Mouse (Mus musculus) left cerebral cortex, adult 2 months (tissue): ENCODE results near the gene Jmjd1c. TPM values are rescaled to one million over a fixed set of nuclear protein-coding genes. Genes with fewer than 3 reads are reported as not detected.

Source experiments
- DNase-seq, 2 experiments: peaks; one replicate each; pipeline ENCODE4 v3.0.0; 2021 to 2022; ENCODE audit warnings: low spot score in 2 of 2, mixed read lengths in 1 of 2; ENCODE audit errors: extremely low spot score in 1 of 2
- H3K27ac ChIP-seq: fragments of 200-600 bp; 2 replicates; pipeline ENCODE4 v1.8.1; 2022
- H3K4me3 ChIP-seq: fragments of 200-600 bp; 2 replicates; pipeline ENCODE4 v1.8.1; 2022
- CTCF ChIP-seq: fragments of 200-600 bp; IDR thresholded peaks from 2 replicates; pipeline ENCODE4 v1.8.1; 2022; ENCODE audit warnings: antibody characterized with exemption, mild to moderate bottlenecking, moderate library complexity
- intact Hi-C: fragments of 180-260 bp; cut with DNase I; formaldehyde crosslinking; loops from one replicate; pipeline ENCODE4 v1.15.1; 2025
- total RNA-seq, 2 experiments: library from RNA; stranded (reverse); gene quantifications; 2 replicates each; pipeline ENCODE4 v1.2.3; 2021

Gene Jmjd1c
- total RNA-seq, 2 experiments from 2014 or later = 86.3 to 102 TPM

GRCm38 (mm10) chr10:67096621-67097436, 904 bp downstream of the Jmjd1c start, which contains the start of gene Reep3:
Reep3 (minus strand) TSS chr10:67096945.
- peak within 1 kb of the TSS; percentile 99 for H3K4me3 ChIP-seq
- no peak for TF ChIP-seq CTCF
- DNase-seq = peak; percentile 69 to 75
- intact Hi-C loops = loop anchor here (1.0 to 5.0 kb wide), 6 partner anchors 29 to 188 kb away; no protein-coding TSS in a partner anchor
- H3K27ac ChIP-seq = peak within 1 kb of the TSS; percentile 98

GRCm38 (mm10) chr10:67097437-67098150, 1.7 kb downstream of the Jmjd1c start:
- TF ChIP-seq CTCF = peak; percentile 27
- H3K27ac ChIP-seq = peak overlapping the region; percentile 98
- intact Hi-C loops = loop anchor here (2.0 to 5.0 kb wide), 5 partner anchors 40 to 189 kb away; no protein-coding TSS in a partner anchor
- H3K4me3 ChIP-seq = peak overlapping the region; percentile 99
- no peak for DNase-seq

- intact Hi-C loops = loop anchor here (5.0 kb wide), 4 partner anchors 41 to 176 kb away; no protein-coding TSS in a partner anchor
- no peak for DNase-seq
- Histone ChIP-seq H3K27ac (peak overlapping the region; percentile 98; the same call in 1 of the 2 replicates), H3K4me3 (peak overlapping the region; percentile 99)
- no peak for TF ChIP-seq CTCF
These were observed 2.6 kb downstream of the Jmjd1c start for GRCm38 (mm10) chr10:67098408-67099050.

GRCm38 (mm10) chr10:67099183-67099929, 3.4 kb downstream of the Jmjd1c start:
- intact Hi-C loops = loop anchor here (5.0 kb wide), 4 partner anchors 42 to 177 kb away; no protein-coding TSS in a partner anchor
- TF ChIP-seq CTCF = no peak
- DNase-seq = no peak
- H3K4me3 ChIP-seq = peak overlapping the region; percentile 99
- no peak overlapping the region for H3K27ac ChIP-seq

GRCm38 (mm10) chr10:67100011-67100661, 4.2 kb downstream of the Jmjd1c start:
- intact Hi-C loops = no loop called here
- no peak for DNase-seq
- peak overlapping the region; percentile 4; the same call in 1 of the 2 replicates for H3K4me3 ChIP-seq
- no peak overlapping the region for H3K27ac ChIP-seq
- no peak for TF ChIP-seq CTCF

- no peak for DNase-seq
- intact Hi-C loops = no loop called here
- no peak overlapping the region; the same call in 1 of the 2 replicates for H3K27ac ChIP-seq
- no peak overlapping the region for H3K4me3 ChIP-seq
- TF ChIP-seq CTCF = no peak
These were observed 4.9 kb downstream of the Jmjd1c start for GRCm38 (mm10) chr10:67100831-67101251.

- H3K27ac ChIP-seq = no peak overlapping the region
- intact Hi-C loops = no loop called here
- H3K4me3 ChIP-seq = no peak overlapping the region
- TF ChIP-seq CTCF = no peak
- DNase-seq = no peak
These were observed 8.6 kb downstream of the Jmjd1c start for GRCm38 (mm10) chr10:67104543-67104942.

GRCm38 (mm10) chr10:67105331-67106217, 9.6 kb downstream of the Jmjd1c start:
- intact Hi-C loops = no loop called here
- Histone ChIP-seq H3K27ac (no peak overlapping the region), H3K4me3 (no peak overlapping the region)

GRCm38 (mm10) chr10:67106400-67106799, 10.5 kb downstream of the Jmjd1c start:
- H3K27ac ChIP-seq = no peak overlapping the region
- intact Hi-C loops = no loop called here
- no peak for DNase-seq

More at GRCm38 (mm10) chr10:67105331-67106217, 9.6 kb downstream of the Jmjd1c start:
- TF ChIP-seq CTCF = no peak
- DNase-seq = no peak

More at GRCm38 (mm10) chr10:67106400-67106799, 10.5 kb downstream of the Jmjd1c start:
- no peak overlapping the region for H3K4me3 ChIP-seq
- no peak for TF ChIP-seq CTCF
